Mouse (Mus musculus) liver, adult 2 months (tissue): ENCODE results near the gene Ky.

ENCODE experiments used
- CTCF ChIP-seq: fragments of 200-500 bp; IDR thresholded peaks from 2 replicates; pipeline ENCODE4 v1.5.1; 2011; ENCODE audit warnings: low read depth, low read length, control low read depth
- POLR2A ChIP-seq: fragments of 200-500 bp; IDR thresholded peaks from 2 replicates; pipeline ENCODE4 v1.6.1; 2011; ENCODE audit warnings: low read length, control low read depth; ENCODE audit not compliant: insufficient read depth; ENCODE audit errors: extremely low read depth

DNA sequence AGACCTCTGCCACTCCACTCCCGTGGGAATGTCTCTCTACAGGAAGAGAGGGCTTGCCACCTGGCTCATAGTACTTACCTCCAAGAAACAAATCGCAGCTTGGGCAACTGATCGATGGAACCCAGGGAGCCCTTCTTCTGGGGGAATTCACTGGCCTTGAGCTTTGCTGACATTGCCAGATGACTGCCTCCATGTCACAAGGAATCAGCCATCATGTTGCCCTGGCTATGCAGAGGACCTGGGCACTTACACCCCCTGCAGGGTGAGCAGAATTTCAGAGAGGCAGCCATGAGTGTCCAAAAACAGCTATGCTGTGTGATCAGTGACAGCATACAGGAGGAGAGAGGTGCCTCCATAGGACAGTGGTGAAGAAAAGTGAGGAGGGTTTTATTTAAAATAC is 48.2 kb downstream of the Ky start:
- TF ChIP-seq POLR2A: no peak
- no peak for TF ChIP-seq CTCF
